Mouse (Mus musculus) urinary bladder, postnatal 14 days (tissue): Measurements from ENCODE around the gene Fam149a.
"Not testable (repeated sequence)": the region's sequence is repeated elsewhere in the genome, so short reads cannot be mapped to it uniquely, and the experiment has no call there.

Source experiments
- DNase-seq: peaks from one replicate; pipeline ENCODE4 v3.0.0; 2021; ENCODE audit warnings: low spot score

Gene Fam149a

GRCm38 (mm10) chr8:45332685-45333409, 49.2 kb downstream of the Fam149a start, which contains the start of gene Cyp4v3:
Cyp4v3 (minus strand) TSS chr8:45333216.
- DNase-seq, result peak; percentile 80

- no peak for DNase-seq
Measured at GRCm38 (mm10) chr8:45330856-45331255, 51.2 kb downstream of the Fam149a start.

GRCm38 (mm10) chr8:45329206-45329980, 52.7 kb downstream of the Fam149a start:
- DNase-seq, result no peak

DNA sequence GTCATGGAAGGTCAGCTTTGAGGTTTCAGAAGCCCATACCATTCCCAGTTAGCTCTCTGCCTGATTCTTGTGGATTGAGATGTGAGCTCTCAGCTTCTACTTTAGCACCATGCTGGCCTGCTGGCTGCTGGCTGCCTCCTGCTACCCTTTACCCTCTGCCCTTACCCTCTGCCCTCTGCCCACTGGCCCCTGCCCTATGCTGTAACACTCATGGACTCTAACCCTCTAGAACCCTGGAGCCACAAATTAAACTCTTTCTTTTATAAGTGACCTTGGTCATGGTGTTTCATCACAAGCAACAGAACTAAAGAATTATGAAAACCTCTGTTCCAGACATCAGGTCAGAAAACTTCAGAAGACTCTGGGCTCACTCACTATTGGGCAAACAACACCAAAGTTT, 55.0 kb downstream of the Fam149a start:
- DNase-seq, result not testable (repeated sequence)

GRCm38 (mm10) chr8:45324151-45324550, 57.9 kb downstream of the Fam149a start:
- no peak for DNase-seq

- DNase-seq, result no peak
Measured at GRCm38 (mm10) chr8:45321365-45321764, 60.7 kb downstream of the Fam149a start.

- no peak for DNase-seq
Measured at GRCm38 (mm10) chr8:45320930-45321329, 61.2 kb downstream of the Fam149a start.

- no peak for DNase-seq
Measured at GRCm38 (mm10) chr8:45310967-45311366, 71.1 kb downstream of the Fam149a start.

DNA sequence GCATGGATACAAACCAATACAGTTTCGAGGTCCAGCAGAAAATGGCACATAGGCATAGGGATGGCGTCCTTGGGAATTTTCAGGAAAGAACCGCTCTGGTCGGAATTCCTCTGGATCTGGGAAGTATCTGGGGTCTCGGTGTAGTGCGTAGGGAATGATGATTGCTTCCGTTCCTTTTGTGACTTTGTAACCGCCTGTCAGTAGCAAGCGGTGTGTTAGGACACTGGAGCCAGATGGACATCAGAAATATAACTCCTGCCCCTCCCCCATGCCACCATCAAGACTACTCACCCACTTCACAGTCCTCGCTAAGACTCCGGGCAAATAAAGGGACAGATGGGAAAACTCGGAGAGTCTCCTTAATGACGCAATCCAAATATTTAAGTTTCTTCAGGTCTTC, 73.7 kb downstream of the Fam149a start, which contains the start of gene Gm45753:
Gene Gm45753 (minus strand): TSS at position 101 of the 400 bp plus-strand sequence.
- DNase-seq, result no peak

- DNase-seq, result no peak
Measured at GRCm38 (mm10) chr8:45305479-45305878, 76.6 kb downstream of the Fam149a start.

DNA sequence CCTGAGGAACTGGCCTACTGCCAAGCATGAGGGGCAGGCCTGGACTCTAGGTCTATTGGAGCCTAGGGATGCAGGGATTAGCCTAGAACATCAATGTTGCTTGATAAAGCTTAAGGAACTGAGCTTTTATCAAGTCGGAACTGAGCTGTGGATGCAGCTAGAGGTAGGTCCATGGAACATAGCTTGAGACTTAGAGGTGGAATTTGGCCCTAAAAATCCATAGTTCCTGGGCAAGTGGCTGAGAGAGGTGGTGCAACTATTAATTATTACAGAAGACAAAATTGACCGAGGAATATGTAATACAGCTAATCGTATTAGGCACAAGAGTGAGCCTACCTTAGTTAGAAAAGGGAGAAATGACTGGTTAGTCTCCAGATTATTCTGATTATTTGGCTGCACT, 77.7 kb downstream of the Fam149a start:
- no peak for DNase-seq

DNA sequence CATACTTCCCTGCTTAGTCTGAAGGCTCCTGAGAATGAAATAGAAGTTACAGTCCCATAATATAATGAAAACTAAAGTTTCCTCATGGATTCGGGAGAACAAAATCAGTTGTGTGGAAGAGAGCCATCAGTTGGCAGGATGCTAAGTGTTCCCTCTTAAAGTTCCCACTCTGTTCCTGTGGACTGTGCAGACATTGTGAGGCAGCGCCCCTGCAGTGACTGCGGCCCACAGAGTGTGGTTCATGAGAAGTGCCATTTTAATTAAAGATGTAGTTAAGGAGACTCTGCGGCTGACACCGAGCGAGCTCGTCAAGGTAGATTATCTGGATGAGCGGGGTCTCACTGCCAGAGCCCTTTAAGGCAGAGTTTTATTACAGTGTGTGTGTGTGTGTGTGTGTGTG, 79.7 kb downstream of the Fam149a start:
- no peak for DNase-seq

DNA sequence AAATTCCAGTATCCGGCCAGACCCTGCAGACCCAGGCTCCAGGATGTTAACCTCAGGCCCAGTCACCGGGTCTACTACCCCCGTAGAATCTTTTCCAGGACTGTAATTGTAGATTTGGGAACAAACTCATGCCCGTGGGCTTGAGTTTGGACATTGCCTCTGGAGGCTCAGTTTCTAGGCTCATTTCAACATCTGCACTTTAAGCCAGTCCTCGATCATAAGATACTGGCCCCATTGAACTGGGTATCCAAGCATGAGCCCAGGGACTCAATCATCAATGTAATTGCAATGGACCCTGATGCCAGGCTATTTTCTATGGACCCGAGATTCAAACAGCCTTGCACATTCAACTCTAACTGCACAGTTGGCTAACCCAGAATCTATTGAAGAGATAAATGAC, 86.8 kb downstream of the Fam149a start:
- DNase-seq, result no peak

DNA sequence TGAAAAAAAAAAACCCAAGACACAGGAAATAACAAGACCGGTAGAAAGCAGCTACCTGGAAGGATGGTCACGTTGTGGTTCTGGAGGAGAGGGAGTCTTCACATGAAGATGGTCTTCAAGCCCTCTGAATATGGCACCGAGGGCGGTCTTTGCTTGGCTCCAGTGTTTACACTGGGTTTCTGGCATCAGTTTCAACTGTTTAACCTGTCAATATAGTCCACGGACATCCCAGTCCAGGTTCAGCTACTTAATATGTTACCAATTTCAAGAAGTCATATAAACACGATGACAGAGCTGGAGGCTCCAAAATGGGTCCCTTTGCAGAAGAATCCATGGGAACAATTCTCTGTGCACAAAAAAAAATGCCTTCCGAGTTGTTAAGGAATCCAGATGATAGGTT, 87.4 kb downstream of the Fam149a start, which contains the start of gene Klkb1:
Gene Klkb1 (minus strand): TSS at position 173 of the 400 bp plus-strand sequence.
- DNase-seq, result no peak

DNA sequence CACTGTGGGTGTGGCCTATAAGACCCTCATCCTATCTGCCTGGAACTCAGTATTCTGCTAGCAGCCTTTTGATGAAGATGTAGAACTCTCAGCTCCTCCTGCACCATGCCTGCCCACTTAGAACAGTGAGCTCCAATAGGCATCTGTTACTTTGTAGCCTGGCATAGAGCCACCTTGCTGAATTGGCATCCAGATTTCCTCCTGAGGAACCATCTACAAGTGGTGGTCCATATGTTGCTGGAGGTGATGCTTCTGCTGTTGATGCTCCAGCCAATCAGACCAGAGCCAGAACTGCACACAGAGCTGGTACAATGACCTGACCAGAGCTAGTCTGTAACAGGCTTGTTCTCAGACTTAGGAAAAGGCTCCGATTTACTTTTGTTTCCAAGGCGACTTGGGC, 90.3 kb downstream of the Fam149a start:
- no peak for DNase-seq
